Mouse (Mus musculus): ENCODE measurements around the gene Fndc8. TPM values are rescaled to one million over a fixed set of nuclear protein-coding genes. Genes with fewer than 3 reads are reported as not detected.
A peak's percentile ranks its signal among the peaks of the same experiment; 100 is the strongest.

Gene Fndc8
- polyA plus RNA-seq, 1 experiment from 2014 or later, result not detected

DNA sequence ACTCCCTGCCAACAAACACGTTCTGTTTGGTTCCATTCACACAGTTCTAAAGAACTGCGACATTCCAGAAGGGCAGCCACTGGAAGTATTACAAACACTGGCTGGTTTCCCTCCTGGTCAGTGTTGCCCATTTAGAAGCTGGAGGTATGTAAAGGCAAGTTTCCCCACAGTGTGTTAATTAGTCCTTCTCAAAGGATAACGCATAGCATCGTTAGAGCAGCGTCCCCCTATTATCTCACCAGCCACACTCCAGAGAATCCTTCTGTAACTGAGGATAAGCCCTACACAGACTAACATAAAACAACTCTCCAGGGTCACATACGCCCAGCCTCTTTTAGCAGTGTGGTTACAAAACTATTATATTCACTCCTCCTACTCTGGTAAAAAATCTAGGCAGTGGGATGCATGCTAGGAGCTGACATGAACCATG, 44.3 kb upstream of the Fndc8 start:
- no peak overlapping the region for H3K4me3 ChIP-seq (ENCODE audit: low read depth, low read length)
- no peaks in the 10 kb centered on the region; the same call in 1 of the 2 replicates for H3K4me1 ChIP-seq (replicated peaks; ENCODE audit: control insufficient read depth, insufficient read depth)
- no peaks in the 10 kb centered on the region for H3K27me3 ChIP-seq (ENCODE audit: control insufficient read depth, insufficient read depth, low read length)
- H3K4me2 ChIP-seq (replicated peaks; ENCODE audit: low read depth), result no peak overlapping the region
- H3K27ac ChIP-seq (replicated peaks), result peak overlapping the region; percentile 20; the same call in 1 of the 2 replicates
- 57% methylated on average over 6 of the region's 6 CpGs for WGBS
- no peak for ATAC-seq (ENCODE audit: low FRiP score, low TSS enrichment)
- H3K9ac ChIP-seq (ENCODE audit: low read length), result no peak overlapping the region
- TF ChIP-seq EP300 (optimal IDR thresholded peaks at IDR 0.05) (no peak), CTCF (IDR thresholded peaks at IDR 0.05; ENCODE audit: low read depth) (no peak)
- H3K36me3 ChIP-seq (ENCODE audit: control insufficient read depth, insufficient read depth, low read length), result no peaks in the 10 kb centered on the region
- H3K9me3 ChIP-seq (ENCODE audit: control insufficient read depth, low read length), result no peaks in the 10 kb centered on the region
- DNase-seq (ENCODE audit: low spot score), result no peak

DNA sequence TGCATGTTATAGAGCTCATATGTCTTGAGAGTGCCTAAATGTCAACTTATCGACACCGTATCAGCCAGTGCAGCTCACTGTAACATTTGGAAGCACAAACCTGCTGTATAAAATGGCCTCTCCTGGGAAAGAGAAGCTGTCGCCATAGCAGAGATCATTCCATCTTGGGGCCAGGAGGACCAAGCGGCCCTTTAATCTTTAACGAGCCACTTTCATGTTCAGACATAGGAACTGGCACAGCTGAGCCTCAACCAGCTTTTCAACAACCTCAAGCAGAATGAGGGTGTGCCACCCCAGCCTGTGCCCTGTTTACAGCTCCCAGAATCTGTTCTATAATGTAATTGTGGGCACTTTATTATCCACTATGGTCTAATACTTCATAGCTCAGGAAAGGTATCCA, 41.7 kb upstream of the Fndc8 start:
- no peak for ATAC-seq (ENCODE audit: low FRiP score, low TSS enrichment)
- no peak overlapping the region for H3K4me3 ChIP-seq (ENCODE audit: low read depth, low read length)
- no peaks in the 10 kb centered on the region for H3K27me3 ChIP-seq (ENCODE audit: control insufficient read depth, insufficient read depth, low read length)
- WGBS, result 64% methylated on average over 5 of the region's 5 CpGs
- no peaks in the 10 kb centered on the region; the same call in 1 of the 2 replicates for H3K4me1 ChIP-seq (replicated peaks; ENCODE audit: control insufficient read depth, insufficient read depth)
- no peak for DNase-seq (ENCODE audit: low spot score)
- no peak overlapping the region for H3K9ac ChIP-seq (ENCODE audit: low read length)
- TF ChIP-seq CTCF (IDR thresholded peaks at IDR 0.05; ENCODE audit: low read depth) (no peak), EP300 (optimal IDR thresholded peaks at IDR 0.05) (no peak)
- no peak overlapping the region for H3K27ac ChIP-seq (replicated peaks)
- H3K36me3 ChIP-seq (ENCODE audit: control insufficient read depth, insufficient read depth, low read length), result no peaks in the 10 kb centered on the region
- no peaks in the 10 kb centered on the region for H3K9me3 ChIP-seq (ENCODE audit: control insufficient read depth, low read length)
- no peak overlapping the region for H3K4me2 ChIP-seq (replicated peaks; ENCODE audit: low read depth)

DNA sequence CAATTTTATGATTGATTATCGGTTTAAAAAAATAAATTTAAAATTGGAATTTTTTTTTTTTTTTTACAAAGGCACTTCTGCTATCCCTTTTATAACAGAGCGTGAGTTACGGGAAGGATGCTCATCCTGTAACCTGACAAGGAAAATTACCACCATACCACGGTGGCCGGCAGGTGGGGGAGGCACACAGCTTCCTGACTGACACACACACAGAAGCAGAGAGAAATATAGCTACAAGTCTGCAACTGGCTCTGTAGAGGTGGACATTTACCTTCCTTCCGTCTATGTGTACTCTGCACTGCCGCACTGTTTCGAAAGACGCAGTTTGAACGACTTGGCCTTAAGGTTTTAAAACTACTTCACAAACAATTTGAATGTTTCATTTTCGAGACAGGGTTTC, 39.8 kb upstream of the Fndc8 start:
- DNase-seq (ENCODE audit: low spot score) (no peak), ATAC-seq (ENCODE audit: low FRiP score, low TSS enrichment) (no peak)
- H3K4me3 ChIP-seq (ENCODE audit: low read depth, low read length), result no peak overlapping the region
- WGBS, result 82% methylated on average over 11 of the region's 11 CpGs
- no peak for TF ChIP-seq CTCF (IDR thresholded peaks at IDR 0.05; ENCODE audit: low read depth)
- no peak for TF ChIP-seq EP300 (optimal IDR thresholded peaks at IDR 0.05)
- no peaks in the 10 kb centered on the region for H3K36me3 ChIP-seq (ENCODE audit: control insufficient read depth, insufficient read depth, low read length)
- no peaks in the 10 kb centered on the region for H3K27me3 ChIP-seq (ENCODE audit: control insufficient read depth, insufficient read depth, low read length)
- H3K4me2 ChIP-seq (replicated peaks; ENCODE audit: low read depth), result no peak overlapping the region
- no peak overlapping the region for H3K27ac ChIP-seq (replicated peaks)
- H3K9ac ChIP-seq (ENCODE audit: low read length), result no peak overlapping the region
- peaks cover 3% of the 10 kb centered on the region; the same call in 1 of the 2 replicates for H3K4me1 ChIP-seq (replicated peaks; ENCODE audit: control insufficient read depth, insufficient read depth)
- H3K9me3 ChIP-seq (ENCODE audit: control insufficient read depth, low read length), result no peaks in the 10 kb centered on the region

DNA sequence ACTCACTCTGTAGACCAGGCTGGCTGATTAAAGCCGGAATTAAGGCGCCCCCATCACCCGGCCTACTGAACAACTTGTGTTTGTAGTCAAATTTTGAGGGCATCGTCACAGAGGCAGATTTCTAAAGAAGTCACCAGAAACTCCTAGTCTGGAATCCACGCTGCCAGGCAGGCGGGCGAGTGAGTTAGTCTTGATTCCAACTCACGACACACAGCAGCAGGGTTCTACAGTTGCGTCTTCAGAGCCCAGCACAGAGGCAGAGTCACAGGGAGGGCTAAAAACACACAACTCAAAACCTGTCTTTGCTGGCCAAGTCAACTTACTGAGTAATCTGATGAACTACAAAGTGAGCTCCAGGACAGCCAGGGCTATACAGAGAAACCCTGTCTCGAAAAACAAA, 39.4 kb upstream of the Fndc8 start:
- no peaks in the 10 kb centered on the region for H3K36me3 ChIP-seq (ENCODE audit: control insufficient read depth, insufficient read depth, low read length)
- H3K4me1 ChIP-seq (replicated peaks; ENCODE audit: control insufficient read depth, insufficient read depth), result peaks cover 3% of the 10 kb centered on the region; the same call in 1 of the 2 replicates
- 82% methylated on average over 10 of the region's 10 CpGs for WGBS

DNA sequence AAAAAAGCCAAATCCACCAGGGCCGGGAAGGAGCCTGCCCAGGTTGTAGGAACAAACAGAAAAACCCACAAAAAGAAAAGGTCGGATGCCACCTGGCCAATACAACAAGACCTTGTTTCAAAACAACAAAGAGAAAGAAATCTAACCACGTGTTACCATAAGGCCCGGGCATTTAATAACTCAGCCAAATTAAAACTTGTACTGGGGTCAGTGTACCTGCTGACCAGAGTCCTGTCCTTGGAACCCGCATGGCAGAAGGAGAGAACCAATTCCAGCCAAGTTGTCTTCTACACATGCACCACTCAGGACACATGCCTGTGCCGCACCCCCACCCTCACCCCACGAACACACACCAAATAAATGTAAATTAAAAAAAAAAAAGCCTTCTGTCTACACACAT, 39.0 kb upstream of the Fndc8 start:
- Histone ChIP-seq H3K4me3 (ENCODE audit: low read depth, low read length) (no peak overlapping the region), H3K4me1 (replicated peaks; ENCODE audit: control insufficient read depth, insufficient read depth) (peaks cover 3% of the 10 kb centered on the region; the same call in 1 of the 2 replicates), H3K27me3 (ENCODE audit: control insufficient read depth, insufficient read depth, low read length) (no peaks in the 10 kb centered on the region), H3K36me3 (ENCODE audit: control insufficient read depth, insufficient read depth, low read length) (no peaks in the 10 kb centered on the region), H3K27ac (replicated peaks) (no peak overlapping the region), H3K9me3 (ENCODE audit: control insufficient read depth, low read length) (no peaks in the 10 kb centered on the region), H3K4me2 (replicated peaks; ENCODE audit: low read depth) (no peak overlapping the region), H3K9ac (ENCODE audit: low read length) (no peak overlapping the region)
- TF ChIP-seq CTCF (IDR thresholded peaks at IDR 0.05; ENCODE audit: low read depth) (no peak), EP300 (optimal IDR thresholded peaks at IDR 0.05) (no peak)
- WGBS, result 88% methylated on average over 7 of the region's 7 CpGs
- ATAC-seq (ENCODE audit: low FRiP score, low TSS enrichment), result no peak
- DNase-seq (ENCODE audit: low spot score), result no peak

More for the DNA sequence above, 39.4 kb upstream of the Fndc8 start:
- TF ChIP-seq CTCF (IDR thresholded peaks at IDR 0.05; ENCODE audit: low read depth) (no peak), EP300 (optimal IDR thresholded peaks at IDR 0.05) (no peak)
- no peaks in the 10 kb centered on the region for H3K27me3 ChIP-seq (ENCODE audit: control insufficient read depth, insufficient read depth, low read length)
- ATAC-seq (ENCODE audit: low FRiP score, low TSS enrichment), result no peak
- DNase-seq (ENCODE audit: low spot score), result no peak
- no peak overlapping the region for H3K27ac ChIP-seq (replicated peaks)
- H3K4me3 ChIP-seq (ENCODE audit: low read depth, low read length), result no peak overlapping the region
- H3K9ac ChIP-seq (ENCODE audit: low read length), result no peak overlapping the region
- no peak overlapping the region for H3K4me2 ChIP-seq (replicated peaks; ENCODE audit: low read depth)
- no peaks in the 10 kb centered on the region for H3K9me3 ChIP-seq (ENCODE audit: control insufficient read depth, low read length)

DNA sequence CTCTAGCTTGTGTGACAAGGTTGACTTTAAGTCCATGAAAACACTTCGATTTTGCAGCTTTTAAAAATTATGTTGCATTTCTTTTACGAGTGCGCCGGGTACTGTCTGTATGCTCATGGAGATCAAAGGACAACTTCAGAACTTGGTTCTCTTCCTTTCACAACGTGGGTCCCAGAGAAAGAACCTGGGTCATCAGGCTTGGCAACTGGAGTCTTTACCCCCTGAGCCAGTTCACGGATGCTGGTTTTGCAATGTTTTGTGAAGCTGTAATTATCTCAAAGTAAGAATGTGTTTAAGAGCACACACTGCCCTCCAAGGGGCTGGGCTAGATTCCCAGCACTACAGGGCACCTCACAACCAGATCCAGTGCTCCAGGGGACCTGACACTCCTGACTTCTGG, 37.8 kb upstream of the Fndc8 start:
- 82% methylated on average over 6 of the region's 6 CpGs for WGBS
- H3K4me3 ChIP-seq (ENCODE audit: low read depth, low read length), result no peak overlapping the region
- no peaks in the 10 kb centered on the region for H3K27me3 ChIP-seq (ENCODE audit: control insufficient read depth, insufficient read depth, low read length)
- DNase-seq (ENCODE audit: low spot score) (no peak), ATAC-seq (ENCODE audit: low FRiP score, low TSS enrichment) (no peak)
- H3K36me3 ChIP-seq (ENCODE audit: control insufficient read depth, insufficient read depth, low read length), result no peaks in the 10 kb centered on the region
- TF ChIP-seq CTCF (IDR thresholded peaks at IDR 0.05; ENCODE audit: low read depth) (no peak), EP300 (optimal IDR thresholded peaks at IDR 0.05) (no peak)
- H3K4me1 ChIP-seq (replicated peaks; ENCODE audit: control insufficient read depth, insufficient read depth), result peaks cover 3% of the 10 kb centered on the region; the same call in 1 of the 2 replicates
- no peaks in the 10 kb centered on the region for H3K9me3 ChIP-seq (ENCODE audit: control insufficient read depth, low read length)
- H3K9ac ChIP-seq (ENCODE audit: low read length), result no peak overlapping the region
- no peak overlapping the region for H3K4me2 ChIP-seq (replicated peaks; ENCODE audit: low read depth)
- no peak overlapping the region for H3K27ac ChIP-seq (replicated peaks)
